Mouse (Mus musculus) heart, embryonic 13.5 days (tissue): ENCODE measurements around the gene Stard10. TPM values are rescaled to one million over a fixed set of nuclear protein-coding genes. Genes with fewer than 3 reads are reported as not detected.

Experiments
- ATAC-seq: fragments of 200-750 bp; cut with Nextera tagmentation; 2 replicates; pipeline ENCODE4 v1.8.0; 2017; ENCODE audit warnings: moderate TSS enrichment; ENCODE audit not compliant: insufficient number of reproducible peaks, low FRiP score, low TSS enrichment; ENCODE audit errors: extremely low read depth
- H3K27ac ChIP-seq: fragments of 300-500 bp; sonication (generic); replicated peaks from 2 replicates; pipeline ENCODE4 v1.5.1; 2015; ENCODE audit warnings: moderate library complexity, mild to moderate bottlenecking, inconsistent platforms
- H3K27me3 ChIP-seq: fragments of 300-500 bp; sonication (generic); replicated peaks from 2 replicates; pipeline ENCODE4 v1.6.1; 2015; ENCODE audit warnings: mild to moderate bottlenecking, inconsistent platforms
- H3K36me3 ChIP-seq: fragments of 300-500 bp; sonication (generic); 2 replicates; pipeline ENCODE4 v1.6.1; 2015; ENCODE audit warnings: mild to moderate bottlenecking, inconsistent platforms
- H3K4me1 ChIP-seq: fragments of 300-500 bp; sonication (generic); 2 replicates; pipeline ENCODE4 v1.6.1; 2015; ENCODE audit warnings: inconsistent platforms
- H3K4me2 ChIP-seq: fragments of 300-500 bp; sonication (generic); 2 replicates; pipeline ENCODE4 v1.6.1; 2015; ENCODE audit warnings: inconsistent platforms, mild to moderate bottlenecking, moderate library complexity
- H3K4me3 ChIP-seq: fragments of 300-500 bp; sonication (generic); 2 replicates; pipeline ENCODE4 v1.5.1; 2015; ENCODE audit warnings: moderate library complexity, mild to moderate bottlenecking, inconsistent platforms
- H3K9ac ChIP-seq: fragments of 300-500 bp; sonication (generic); 2 replicates; pipeline ENCODE4 v1.6.1; 2015; ENCODE audit warnings: inconsistent platforms, mild to moderate bottlenecking, moderate library complexity
- H3K9me3 ChIP-seq: fragments of 300-500 bp; sonication (generic); 2 replicates; pipeline ENCODE4 v1.6.1; 2016; ENCODE audit warnings: inconsistent platforms
- WGBS: fragments of 180-500 bp; shearing (Covaris S2); methylation state at CpG from one replicate; pipeline ENCODE4 v1.1.7; 2015; ENCODE audit warnings: mixed read lengths; 5-methylcytosine and 5-hydroxymethylcytosine counted together
- polyA plus RNA-seq: library from polyadenylated mRNA; unstranded; fragments of >200 nt; fragmentation: Nextera tagmentation; extraction: Ambion mirVana; gene quantifications from 2 replicates; pipeline ENCODE4 v1.2.1, GENCODE M21; 2015

The Stard10 gene
- polyA plus RNA-seq, 1 experiment from 2014 or later = 32.9 TPM

- no peak for ATAC-seq
- H3K27me3 ChIP-seq = peaks cover 18% of the 10 kb centered on the region
- WGBS = 30% methylated on average over 7 of the region's 7 CpGs
- H3K9ac ChIP-seq = peak overlapping the region; percentile 87
- peak overlapping the region; percentile 92 for H3K4me2 ChIP-seq
- H3K9me3 ChIP-seq = no peaks in the 10 kb centered on the region
- peak overlapping the region; percentile 90 for H3K27ac ChIP-seq
- peak overlapping the region; percentile 77 for H3K4me3 ChIP-seq
- no peaks in the 10 kb centered on the region for H3K36me3 ChIP-seq
- H3K4me1 ChIP-seq = peaks cover 22% of the 10 kb centered on the region
These were observed 14.2 kb upstream of the Stard10 start for GRCm38 (mm10) chr7:101302691-101303090.

GRCm38 (mm10) chr7:101306841-101307240 lies 10.0 kb upstream of the Stard10 start:
- Histone ChIP-seq H3K9me3 (no peaks in the 10 kb centered on the region), H3K27ac (no peak overlapping the region), H3K4me1 (peaks cover 15% of the 10 kb centered on the region), H3K36me3 (no peaks in the 10 kb centered on the region), H3K9ac (no peak overlapping the region), H3K4me3 (no peak overlapping the region), H3K27me3 (no peaks in the 10 kb centered on the region), H3K4me2 (no peak overlapping the region)
- WGBS = 17% methylated on average over 2 of the region's 2 CpGs
- ATAC-seq = no peak

DNA sequence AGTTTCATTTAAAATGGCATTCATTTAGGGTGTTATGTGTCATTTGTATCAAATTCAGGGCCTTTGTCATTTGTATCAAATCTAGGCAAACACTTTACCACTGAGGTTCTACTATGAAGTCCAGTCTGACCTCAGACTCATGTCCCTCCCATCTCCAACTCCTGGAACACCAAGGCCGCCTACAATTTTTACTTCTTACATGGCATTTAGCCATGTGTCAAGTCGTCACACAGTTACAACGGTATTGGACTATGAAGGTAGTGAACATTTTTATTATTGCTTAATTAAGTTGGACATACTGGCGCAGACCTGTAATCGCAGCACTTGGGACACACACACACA lies 6.9 kb upstream of the Stard10 start:
- peaks cover 19% of the 10 kb centered on the region for H3K4me1 ChIP-seq
- ATAC-seq = no peak
- 35% methylated on average over 5 of the region's 5 CpGs for WGBS
- H3K36me3 ChIP-seq = no peaks in the 10 kb centered on the region
- H3K9me3 ChIP-seq = no peaks in the 10 kb centered on the region
- H3K9ac ChIP-seq = peak overlapping the region; percentile 81
- H3K4me3 ChIP-seq = peak overlapping the region; percentile 59
- H3K4me2 ChIP-seq = peak overlapping the region; percentile 73
- no peaks in the 10 kb centered on the region for H3K27me3 ChIP-seq
- peak overlapping the region; percentile 97 for H3K27ac ChIP-seq

DNA sequence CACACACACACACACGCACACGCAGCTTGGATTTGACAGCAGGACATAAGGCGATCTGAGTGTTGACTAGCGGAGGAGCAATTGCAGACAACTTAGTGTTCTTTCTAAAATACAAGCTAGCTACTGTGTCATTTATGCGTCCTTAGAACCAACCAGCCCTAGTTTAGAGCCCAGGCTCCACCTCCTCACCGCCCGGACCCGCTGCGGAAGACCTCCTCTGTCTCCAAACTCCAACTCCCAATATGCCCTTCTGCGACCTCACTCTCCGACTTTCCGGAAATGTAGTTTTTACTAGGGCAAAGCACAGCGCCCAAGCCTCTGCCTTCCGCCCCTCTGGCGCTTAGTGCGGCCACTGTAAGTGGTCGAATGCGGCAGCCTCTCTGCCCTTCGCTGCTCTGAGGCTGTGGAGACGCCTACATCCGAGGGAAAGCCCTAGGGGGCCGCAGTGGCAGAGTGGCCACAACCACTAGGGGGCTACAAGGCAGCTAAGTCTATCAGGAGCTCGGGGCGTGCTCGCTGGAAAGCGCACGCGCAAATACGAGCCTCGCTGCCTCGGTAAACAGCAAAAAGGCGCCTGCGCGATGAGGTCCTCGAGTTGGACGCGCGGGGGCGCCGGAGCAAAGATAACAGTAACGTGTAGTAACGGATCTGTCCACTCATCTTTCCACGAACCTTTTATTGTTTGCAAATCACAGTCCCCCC lies 6.4 kb upstream of the Stard10 start:
- Histone ChIP-seq H3K4me2 (peak overlapping the region; percentile 73), H3K4me1 (peaks cover 24% of the 10 kb centered on the region), H3K36me3 (no peaks in the 10 kb centered on the region), H3K4me3 (peak overlapping the region; percentile 59), H3K27ac (peak overlapping the region; percentile 97), H3K9me3 (no peaks in the 10 kb centered on the region), H3K27me3 (no peaks in the 10 kb centered on the region), H3K9ac (peak overlapping the region; percentile 81)
- peak; percentile 89 for ATAC-seq
- under 1% methylated on average over 43 of the region's 43 CpGs for WGBS

DNA sequence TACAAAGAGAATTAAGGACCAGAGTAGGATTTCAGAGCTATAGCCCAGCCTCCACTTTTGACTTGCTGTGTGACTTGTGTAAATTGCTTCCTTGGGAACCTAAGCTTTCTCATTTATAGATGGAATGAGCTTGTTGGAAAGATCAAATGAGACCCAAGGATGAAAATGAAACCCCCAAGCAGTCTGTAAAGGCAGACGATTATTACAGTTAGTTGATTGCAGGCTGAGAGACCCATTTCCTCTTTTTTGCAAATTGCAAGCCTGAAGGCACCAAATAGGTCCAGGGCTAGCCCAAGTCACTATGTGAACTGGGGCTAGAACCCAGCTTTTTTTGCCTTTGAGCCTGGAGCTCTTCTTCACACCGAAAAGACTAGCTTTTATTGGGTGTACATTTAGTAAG lies 5.8 kb upstream of the Stard10 start:
- peaks cover 24% of the 10 kb centered on the region for H3K4me1 ChIP-seq
- peak overlapping the region; percentile 75 for H3K9ac ChIP-seq
- 22% methylated on average over 2 of the region's 2 CpGs for WGBS
- no peaks in the 10 kb centered on the region for H3K27me3 ChIP-seq
- H3K36me3 ChIP-seq = no peaks in the 10 kb centered on the region
- H3K9me3 ChIP-seq = no peaks in the 10 kb centered on the region
- no peak for ATAC-seq
- peak overlapping the region; percentile 73 for H3K4me2 ChIP-seq
- peak overlapping the region; percentile 97 for H3K27ac ChIP-seq
- peak overlapping the region; percentile 59 for H3K4me3 ChIP-seq

DNA sequence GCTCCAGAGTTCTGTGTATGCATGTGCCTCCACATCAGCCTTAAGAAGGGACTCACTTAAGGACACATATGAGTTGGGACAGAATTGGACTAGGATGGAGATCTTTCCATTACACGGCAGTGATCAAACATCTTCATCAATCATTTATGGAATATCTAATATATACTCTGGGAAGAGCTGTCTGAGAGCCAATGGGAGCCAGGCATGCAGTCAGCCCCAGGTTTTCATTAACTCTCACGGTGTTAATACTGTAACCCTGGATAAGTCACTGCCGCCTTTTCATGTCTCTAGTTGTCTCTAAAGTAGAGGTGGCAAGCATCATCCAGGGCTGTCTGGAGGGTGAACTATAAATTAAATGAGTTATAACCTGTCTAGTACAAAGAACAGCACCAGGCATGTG lies 3.9 kb upstream of the Stard10 start:
- no peak overlapping the region for H3K9ac ChIP-seq
- H3K4me2 ChIP-seq = no peak overlapping the region
- no peak overlapping the region for H3K27ac ChIP-seq
- no peak overlapping the region for H3K4me3 ChIP-seq
- 72% methylated on average over 3 of the region's 3 CpGs for WGBS
- H3K36me3 ChIP-seq = no peaks in the 10 kb centered on the region
- H3K9me3 ChIP-seq = no peaks in the 10 kb centered on the region
- ATAC-seq = no peak
- H3K4me1 ChIP-seq = peaks cover 26% of the 10 kb centered on the region
- H3K27me3 ChIP-seq = peaks cover 6% of the 10 kb centered on the region; the same call in 1 of the 2 replicates

DNA sequence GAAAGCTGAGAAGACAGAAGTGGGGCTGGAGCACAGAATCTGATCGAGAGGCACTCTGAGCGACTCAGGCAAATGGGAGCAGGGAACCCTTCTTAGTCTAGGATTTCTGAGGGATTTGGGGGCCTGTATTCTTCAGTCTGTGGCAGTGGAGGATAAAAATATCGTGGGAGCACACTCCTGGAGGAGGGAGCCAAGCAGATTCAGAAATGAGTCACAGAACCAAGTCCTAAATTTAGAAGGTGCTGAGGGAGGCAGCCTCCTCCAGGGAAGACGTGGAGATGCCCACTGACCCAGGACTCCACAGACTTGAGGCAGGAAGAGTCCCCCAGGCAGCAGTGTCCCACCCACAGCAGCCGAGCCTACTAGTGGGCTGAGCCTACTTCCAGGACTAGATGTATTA lies 2.5 kb upstream of the Stard10 start:
- no peak for ATAC-seq
- Histone ChIP-seq H3K4me1 (peaks cover 38% of the 10 kb centered on the region), H3K27ac (peak overlapping the region; percentile 65), H3K4me2 (no peak overlapping the region), H3K36me3 (no peaks in the 10 kb centered on the region), H3K4me3 (no peak overlapping the region), H3K9me3 (no peaks in the 10 kb centered on the region), H3K27me3 (peaks cover 15% of the 10 kb centered on the region), H3K9ac (no peak overlapping the region)
- WGBS = 40% methylated on average over 5 of the region's 5 CpGs

- H3K4me2 ChIP-seq = no peak overlapping the region
- no peaks in the 10 kb centered on the region for H3K9me3 ChIP-seq
- no peak overlapping the region for H3K27ac ChIP-seq
- H3K27me3 ChIP-seq = peaks cover 23% of the 10 kb centered on the region
- H3K36me3 ChIP-seq = no peaks in the 10 kb centered on the region
- H3K4me1 ChIP-seq = peaks cover 43% of the 10 kb centered on the region
- ATAC-seq = no peak
- H3K4me3 ChIP-seq = no peak overlapping the region
- H3K9ac ChIP-seq = peak overlapping the region; percentile 15; the same call in 1 of the 2 replicates
These were observed 1.2 kb upstream of the Stard10 start for GRCm38 (mm10) chr7:101315699-101316098.

GRCm38 (mm10) chr7:101316591-101317001 lies 290 bp upstream of the Stard10 start:
- Histone ChIP-seq H3K36me3 (no peaks in the 10 kb centered on the region), H3K9ac (no peak overlapping the region), H3K4me1 (peaks cover 43% of the 10 kb centered on the region), H3K9me3 (no peaks in the 10 kb centered on the region), H3K4me3 (no peak overlapping the region), H3K27me3 (peaks cover 24% of the 10 kb centered on the region), H3K4me2 (no peak overlapping the region), H3K27ac (no peak overlapping the region)
- WGBS = 43% methylated on average over 6 of the region's 6 CpGs
- ATAC-seq = no peak

DNA sequence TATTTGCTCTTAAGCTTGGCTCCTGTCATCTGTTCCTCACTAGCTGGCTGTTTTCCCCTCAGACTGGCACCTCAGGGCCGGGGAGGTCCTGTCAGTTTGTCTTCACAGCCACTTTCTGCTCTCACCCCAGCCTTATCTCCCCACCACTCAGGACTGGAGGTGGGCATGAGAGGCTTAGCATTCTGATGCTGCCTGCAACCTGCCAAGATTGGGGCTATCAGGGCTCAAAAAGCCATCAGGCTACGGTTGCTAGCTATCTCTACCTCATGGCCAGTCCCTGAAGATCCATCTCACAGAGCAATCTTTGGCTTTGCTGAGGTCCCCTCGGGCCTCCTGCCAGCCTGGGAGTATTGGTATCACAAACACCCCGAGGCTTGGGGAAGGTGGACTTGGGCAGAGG lies 2.0 kb downstream of the Stard10 start:
- peak overlapping the region; percentile 33; the same call in 1 of the 2 replicates for H3K4me2 ChIP-seq
- H3K9me3 ChIP-seq = no peaks in the 10 kb centered on the region
- ATAC-seq = no peak
- no peaks in the 10 kb centered on the region for H3K36me3 ChIP-seq
- no peak overlapping the region for H3K4me3 ChIP-seq
- 0 out of 2 replicates have a peak overlapping the region, but pooled peaks have one; percentile 26 for H3K27ac ChIP-seq
- peaks cover 41% of the 10 kb centered on the region for H3K27me3 ChIP-seq
- WGBS = 23% methylated on average over 4 of the region's 4 CpGs
- H3K9ac ChIP-seq = 0 out of 2 replicates have a peak overlapping the region, but pooled peaks have one; percentile 1
- peaks cover 65% of the 10 kb centered on the region for H3K4me1 ChIP-seq

DNA sequence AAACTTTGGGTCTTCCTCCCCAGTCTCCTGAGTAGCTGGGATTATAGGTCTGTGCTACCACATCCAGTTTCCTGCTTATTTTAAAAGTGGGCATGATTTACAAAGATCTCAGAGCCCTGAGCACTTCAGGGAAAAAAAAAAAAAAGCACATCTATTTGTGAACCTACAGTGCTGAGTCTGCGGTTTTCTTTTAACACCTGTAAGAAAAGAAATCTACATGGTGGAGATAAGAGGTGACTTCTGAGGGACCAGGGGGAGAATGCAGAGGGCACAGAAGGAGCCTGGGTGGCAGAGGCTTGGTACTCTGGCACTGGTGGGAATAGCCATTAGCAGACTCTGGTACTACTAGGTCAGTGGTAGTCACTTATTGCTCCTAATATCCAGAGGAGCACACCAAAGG lies 2.9 kb downstream of the Stard10 start:
- H3K4me1 ChIP-seq = peaks cover 65% of the 10 kb centered on the region
- no peak for ATAC-seq

More for the DNA sequence above, 2.9 kb downstream of the Stard10 start:
- Histone ChIP-seq H3K27me3 (peaks cover 41% of the 10 kb centered on the region), H3K27ac (no peak overlapping the region), H3K4me3 (no peak overlapping the region), H3K36me3 (no peaks in the 10 kb centered on the region), H3K4me2 (no peak overlapping the region), H3K9ac (no peak overlapping the region), H3K9me3 (no peaks in the 10 kb centered on the region)
- 68% methylated on average over 1 of the region's 1 CpGs for whole genome bisulfite sequencing
